Mouse (Mus musculus) left cerebral cortex, postnatal 36 days (tissue): Measurements from ENCODE around the gene Gfi1b. TPM values are rescaled to one million over a fixed set of nuclear protein-coding genes. Genes with fewer than 3 reads are reported as not detected.

ENCODE experiments used
- DNase-seq, 2 experiments: peaks; one replicate each; pipeline ENCODE4 v3.0.0; 2021 to 2022; ENCODE audit warnings: low spot score in 2 of 2, mixed read lengths in 1 of 2
- intact Hi-C: fragments of 180-260 bp; cut with DNase I; formaldehyde crosslinking; loops from one replicate; pipeline ENCODE4 v1.15.1; 2025
- total RNA-seq, 2 experiments: library from RNA; stranded (reverse); gene quantifications; 2 replicates each; pipeline ENCODE4 v1.2.3; 2021

Gene Gfi1b
- total RNA-seq, 2 experiments from 2014 or later = not detected

DNA sequence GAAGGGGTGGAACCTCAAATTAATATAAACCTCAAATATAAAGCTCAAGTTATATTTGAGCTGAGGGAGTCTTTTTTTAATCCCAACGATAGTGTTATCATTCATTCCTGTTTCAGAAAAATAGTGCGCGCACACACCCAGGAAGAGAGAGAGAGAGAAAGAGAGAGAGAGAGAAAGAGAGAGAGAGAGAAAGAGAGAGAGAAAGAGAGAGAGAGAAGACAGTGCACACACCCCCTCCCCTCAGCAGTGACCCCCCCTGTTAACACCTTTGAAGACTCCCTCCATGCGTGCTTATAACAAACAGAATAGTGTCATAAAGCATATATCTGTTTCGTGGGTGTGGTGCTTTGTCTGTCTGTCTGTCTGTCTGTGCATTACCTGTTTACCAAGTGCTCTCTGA is 18.2 kb downstream of the Gfi1b start:
- DNase-seq = no peak
- intact Hi-C loops = no loop called here

- no peak for DNase-seq
- intact Hi-C loops = no loop called here
These were observed 19.8 kb downstream of the Gfi1b start for GRCm38 (mm10) chr2:28601720-28602590.

GRCm38 (mm10) chr2:28599569-28599900 is 22.2 kb downstream of the Gfi1b start:
- intact Hi-C loops = no loop called here
- no peak for DNase-seq

DNA sequence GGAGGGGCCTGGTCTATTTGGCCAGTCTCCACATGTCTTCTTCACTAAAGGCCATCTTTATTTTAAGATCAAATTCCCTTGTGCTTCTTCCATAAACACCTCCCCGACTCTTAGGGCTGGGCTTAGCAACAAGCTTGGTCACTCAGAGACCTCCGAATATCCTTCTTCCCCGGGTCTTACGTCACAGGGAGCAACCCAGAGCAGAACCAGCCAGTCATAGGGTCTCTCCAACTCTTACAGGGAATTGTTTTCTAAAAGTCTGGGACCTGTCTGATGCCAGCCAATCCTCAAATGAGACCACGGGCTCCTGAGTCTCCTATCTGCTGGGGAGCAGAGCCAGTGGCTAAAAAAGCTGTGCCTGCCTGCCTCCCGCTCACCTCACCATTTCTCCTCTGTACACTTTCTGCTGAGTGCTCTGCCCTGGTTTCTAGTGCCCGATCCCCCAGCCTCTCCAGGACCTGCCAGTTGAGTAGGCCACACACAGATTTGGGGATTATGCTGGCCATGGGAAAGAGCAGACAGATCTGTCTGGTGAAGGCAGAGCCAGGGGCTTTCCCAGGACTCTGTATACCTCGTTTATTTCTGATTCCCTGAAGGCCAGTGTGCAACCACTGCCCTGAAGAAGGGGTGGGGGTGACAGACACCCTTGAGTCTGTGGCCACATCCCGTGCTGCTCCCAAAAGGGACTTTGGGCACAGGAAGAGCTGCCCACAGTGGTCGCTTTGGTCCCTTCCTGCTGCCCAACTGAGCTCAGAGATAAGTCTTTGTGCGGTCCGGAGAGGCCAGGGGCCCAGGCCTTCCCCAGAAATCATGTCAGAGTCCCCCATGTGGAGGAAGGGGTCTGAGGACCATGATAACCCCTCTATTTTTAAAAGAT is 22.9 kb downstream of the Gfi1b start:
- intact Hi-C loops = no loop called here

DNA sequence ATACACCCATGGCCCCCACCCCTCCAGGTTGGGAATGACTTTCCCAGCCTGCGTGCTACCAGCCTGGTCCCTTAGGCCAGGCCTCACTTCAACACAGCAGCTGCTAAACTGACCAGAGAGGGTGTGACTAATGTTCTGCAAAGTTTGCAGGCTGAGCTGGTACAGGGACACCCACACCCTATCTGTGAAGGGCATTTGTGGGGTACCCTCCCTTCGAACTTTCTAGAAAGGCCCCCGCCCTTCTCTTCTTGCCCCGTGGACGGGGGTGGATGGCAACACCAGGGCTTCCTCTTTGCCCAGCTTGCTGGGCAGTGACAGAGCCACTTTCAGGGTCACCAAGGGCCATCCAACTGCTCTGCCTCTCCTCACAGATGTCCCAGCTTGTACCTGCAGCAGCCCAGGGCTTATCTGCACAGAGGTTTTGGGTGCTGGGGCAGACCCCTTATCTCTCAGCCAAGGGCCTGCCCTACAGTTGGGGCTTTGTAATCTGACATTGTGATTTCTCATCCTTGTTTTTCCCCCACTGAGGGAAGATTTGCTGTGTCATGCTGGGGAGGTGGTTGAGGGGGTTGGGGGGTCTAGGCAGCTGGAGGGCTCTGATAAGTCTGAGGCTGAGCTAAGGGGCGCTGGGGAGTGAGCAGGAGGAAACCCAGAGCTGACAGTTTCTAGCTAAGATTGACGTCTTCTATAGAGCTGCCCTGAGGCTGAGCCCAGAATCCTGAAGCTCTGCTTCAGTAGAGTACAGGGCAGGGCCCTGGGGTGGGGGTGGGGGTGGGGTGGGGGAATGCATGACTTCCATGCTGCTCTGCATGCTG is 23.8 kb downstream of the Gfi1b start:
- intact Hi-C loops = no loop called here
- DNase-seq = no peak

More for the DNA sequence above, 22.9 kb downstream of the Gfi1b start:
- no peak for DNase-seq

DNA sequence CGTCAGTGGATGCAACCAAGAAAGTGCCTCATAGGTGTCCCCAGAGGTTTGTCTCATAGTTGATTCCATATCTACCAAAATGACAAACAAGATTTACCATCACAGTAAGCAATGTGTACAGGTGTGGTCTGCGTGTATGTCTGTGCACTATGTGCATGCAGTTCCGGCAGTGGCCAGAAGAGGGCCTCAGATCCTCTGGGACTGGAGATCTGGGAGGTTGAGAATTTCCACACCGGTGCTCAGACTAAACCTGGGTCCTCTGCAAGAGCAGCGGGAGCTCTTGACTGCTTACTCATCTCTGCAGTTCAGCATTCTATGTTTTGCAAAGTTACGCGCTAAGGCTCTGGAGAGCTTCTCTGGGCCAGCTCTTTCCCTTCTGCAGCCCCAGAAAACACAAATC is 24.8 kb downstream of the Gfi1b start:
- no peak for DNase-seq
- intact Hi-C loops = no loop called here

GRCm38 (mm10) chr2:28596021-28596420 is 25.8 kb downstream of the Gfi1b start:
- intact Hi-C loops = no loop called here
- no peak for DNase-seq

DNA sequence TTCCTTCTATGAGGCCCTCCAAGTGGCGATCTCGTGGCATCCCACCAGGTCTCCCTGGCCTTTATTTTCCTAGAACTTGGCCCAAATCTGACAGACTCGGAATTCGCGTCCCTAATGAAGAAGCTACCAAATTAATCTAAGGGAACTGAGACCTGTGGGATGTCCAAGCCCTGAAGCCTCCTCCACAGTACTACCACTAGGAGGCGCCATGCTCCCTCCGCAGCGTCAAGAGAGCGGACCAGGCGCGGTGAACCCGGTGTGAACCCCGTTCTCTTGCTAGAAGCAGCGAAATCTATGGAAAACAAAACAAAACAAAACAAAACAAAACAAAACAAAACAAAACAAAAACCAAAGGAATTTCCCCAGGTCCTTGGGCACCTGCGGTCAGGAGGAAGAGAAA is 29.0 kb downstream of the Gfi1b start:
- intact Hi-C loops = loop anchor here (2.0 kb wide), 1 partner anchor 30 kb away; no protein-coding TSS in a partner anchor
- DNase-seq = no peak

GRCm38 (mm10) chr2:28591479-28591878 is 30.3 kb downstream of the Gfi1b start:
- no peak for DNase-seq
- intact Hi-C loops = no loop called here

GRCm38 (mm10) chr2:28588574-28588973 is 33.2 kb downstream of the Gfi1b start:
- intact Hi-C loops = no loop called here
- DNase-seq = no peak

DNA sequence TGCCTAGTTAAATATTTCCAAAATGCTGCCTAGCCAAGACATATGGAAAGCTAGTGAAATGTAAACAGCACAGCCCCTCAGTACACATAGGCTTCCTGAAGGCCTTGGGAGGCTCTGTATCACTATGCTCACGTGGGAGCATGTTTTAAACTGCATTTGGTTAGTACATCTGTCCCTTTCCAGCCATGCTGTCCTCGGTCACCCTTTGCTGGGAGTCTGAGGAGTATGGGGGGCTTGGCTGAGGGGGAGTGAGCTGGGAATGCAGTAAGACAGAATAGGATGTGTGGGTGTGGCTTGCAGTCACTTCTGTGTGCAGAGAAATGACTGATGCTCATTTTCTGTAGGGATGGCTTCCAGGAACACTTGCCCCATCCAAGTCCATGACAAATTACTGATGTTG is 36.1 kb downstream of the Gfi1b start:
- no peak for DNase-seq
- intact Hi-C loops = no loop called here

GRCm38 (mm10) chr2:28585043-28585571 is 36.7 kb downstream of the Gfi1b start:
- intact Hi-C loops = no loop called here

GRCm38 (mm10) chr2:28583651-28584050 is 38.1 kb downstream of the Gfi1b start, which contains the start of gene Gtf3c5:
Gene Gtf3c5, minus strand, starts transcription at chr2:28583751.
- intact Hi-C loops = loop anchor here (2.0 kb wide), 1 partner anchor 67 kb away; no protein-coding TSS in a partner anchor
- DNase-seq = no peak

More at GRCm38 (mm10) chr2:28585043-28585571, 36.7 kb downstream of the Gfi1b start:
- peak; percentile 46 to 64 for DNase-seq

DNA sequence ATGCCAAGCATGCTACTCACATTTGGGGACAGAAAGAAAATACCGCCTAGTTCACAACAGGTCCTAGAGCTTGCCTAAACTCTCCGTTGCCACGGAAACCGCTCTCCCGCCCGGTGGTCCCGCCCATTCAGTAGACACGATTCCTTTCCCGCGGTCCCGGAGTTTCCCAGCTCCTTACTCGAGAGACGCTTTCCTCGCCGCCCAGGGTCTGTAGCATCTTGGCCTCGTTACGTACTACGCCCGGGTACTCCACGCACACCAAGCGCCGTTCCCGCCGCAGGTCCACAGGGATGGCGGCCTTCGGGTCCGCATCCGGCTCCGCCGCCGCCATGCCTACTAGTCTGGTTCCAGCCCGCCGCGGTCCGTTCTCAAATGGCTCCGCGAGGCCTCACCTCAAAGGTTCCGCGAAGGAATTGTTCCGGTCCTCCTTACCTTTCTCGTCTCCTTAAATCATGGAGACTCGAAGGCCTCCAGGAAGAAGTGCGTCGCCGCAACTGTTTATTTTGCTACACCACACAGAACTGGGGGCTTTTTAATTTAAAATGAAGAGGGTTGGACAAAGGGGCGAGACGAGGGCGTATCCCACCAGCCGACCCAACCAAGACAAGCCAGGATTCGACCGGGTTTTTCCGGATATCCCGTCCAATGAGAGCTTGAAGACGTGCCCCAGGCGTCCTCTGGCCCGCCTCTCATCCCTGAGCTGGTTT is 39.0 kb downstream of the Gfi1b start:
- peak; percentile 87 to 93 for DNase-seq
- intact Hi-C loops = loop anchor here (2.0 kb wide), 1 partner anchor 66 kb away; no protein-coding TSS in a partner anchor

- no peak for DNase-seq
- intact Hi-C loops = no loop called here
These were observed 43.8 kb downstream of the Gfi1b start for GRCm38 (mm10) chr2:28578003-28578402.

- intact Hi-C loops = no loop called here
- DNase-seq = no peak
These were observed 45.0 kb downstream of the Gfi1b start for GRCm38 (mm10) chr2:28576815-28577214.

GRCm38 (mm10) chr2:28575341-28575740 is 46.4 kb downstream of the Gfi1b start:
- DNase-seq = no peak
- intact Hi-C loops = no loop called here

- intact Hi-C loops = no loop called here
These were observed 51.9 kb downstream of the Gfi1b start for GRCm38 (mm10) chr2:28569903-28570302.

DNA sequence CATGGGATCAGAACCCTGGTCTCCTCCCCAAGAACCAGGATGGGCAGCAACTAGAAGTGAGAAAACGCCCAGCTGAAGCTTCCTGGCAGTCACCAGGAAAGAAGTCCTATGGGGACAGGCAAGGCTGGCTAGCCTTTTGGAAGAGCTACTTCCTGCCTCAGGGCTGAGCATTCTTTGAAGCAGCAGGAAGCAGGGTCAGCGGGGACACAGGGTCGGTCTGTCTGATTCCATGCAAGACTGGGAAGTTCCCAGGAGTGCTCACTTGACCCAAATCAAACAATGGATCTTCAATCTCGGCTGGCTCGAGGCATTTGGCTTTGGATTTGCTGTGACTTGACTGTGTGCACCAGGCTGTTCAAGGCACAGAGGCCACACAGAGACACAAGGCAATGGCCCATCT is 55.2 kb downstream of the Gfi1b start:
- DNase-seq = no peak
- intact Hi-C loops = no loop called here

More at GRCm38 (mm10) chr2:28569903-28570302, 51.9 kb downstream of the Gfi1b start:
- DNase-seq = no peak
